Mouse (Mus musculus) lung, embryonic 16.5 days (tissue): Measurements from ENCODE around the gene Anp32e. TPM values are rescaled to one million over a fixed set of nuclear protein-coding genes. Genes with fewer than 3 reads are reported as not detected.
"Not testable (repeated sequence)": the region's sequence is repeated elsewhere in the genome, so short reads cannot be mapped to it uniquely, and the experiment has no call there.

ENCODE experiments used
- ATAC-seq: fragments of 200-750 bp; cut with Nextera tagmentation; 2 replicates; pipeline ENCODE4 v1.8.0; 2017; ENCODE audit warnings: low read depth, mild to moderate bottlenecking, moderate library complexity
- H3K27ac ChIP-seq: fragments of 300-500 bp; sonication (generic); 2 replicates; pipeline ENCODE4 v1.5.1; 2014; ENCODE audit warnings: mild to moderate bottlenecking, control low read depth, low read length
- H3K27me3 ChIP-seq: fragments of 300-500 bp; sonication (generic); 2 replicates; pipeline ENCODE4 v1.6.1; 2014; ENCODE audit warnings: low read depth, low read length, mixed read lengths; ENCODE audit not compliant: control insufficient read depth, insufficient read depth
- H3K36me3 ChIP-seq: fragments of 300-500 bp; sonication (generic); 2 replicates; pipeline ENCODE4 v1.6.1; 2014; ENCODE audit warnings: low read length; ENCODE audit not compliant: control insufficient read depth, insufficient read depth
- H3K4me1 ChIP-seq: fragments of 300-500 bp; sonication (generic); replicated peaks from 2 replicates; pipeline ENCODE4 v1.6.1; 2014; ENCODE audit warnings: low read length, mixed read lengths; ENCODE audit not compliant: control insufficient read depth, insufficient read depth
- H3K4me2 ChIP-seq: fragments of 300-500 bp; sonication (generic); 2 replicates; pipeline ENCODE4 v1.6.1; 2014; ENCODE audit warnings: low read depth, low read length, control low read depth
- H3K4me3 ChIP-seq: fragments of 300-500 bp; sonication (generic); 2 replicates; pipeline ENCODE4 v1.5.1; 2014; ENCODE audit warnings: mild to moderate bottlenecking, low read length, control low read depth
- H3K9ac ChIP-seq: fragments of 300-500 bp; sonication (generic); 2 replicates; pipeline ENCODE4 v1.6.1; 2014; ENCODE audit warnings: low read length, control low read depth
- H3K9me3 ChIP-seq: fragments of 300-500 bp; sonication (generic); 2 replicates; pipeline ENCODE4 v1.6.1; 2016; ENCODE audit warnings: low read length; ENCODE audit not compliant: control insufficient read depth
- WGBS: fragments of 180-500 bp; shearing (Covaris S2); extraction: QIAGEN DNeasy Blood & Tissue Kit; methylation state at CpG from one replicate; pipeline ENCODE4 v1.1.7; 2014; 5-methylcytosine and 5-hydroxymethylcytosine counted together
- polyA plus RNA-seq: library from polyadenylated mRNA; unstranded; fragments of >200 nt; fragmentation: Nextera tagmentation; extraction: Ambion mirVana; gene quantifications from 2 replicates; pipeline ENCODE4 v1.2.1, GENCODE M21; 2015

Gene Anp32e
- polyA plus RNA-seq, 1 experiment from 2014 or later = 230 TPM

DNA sequence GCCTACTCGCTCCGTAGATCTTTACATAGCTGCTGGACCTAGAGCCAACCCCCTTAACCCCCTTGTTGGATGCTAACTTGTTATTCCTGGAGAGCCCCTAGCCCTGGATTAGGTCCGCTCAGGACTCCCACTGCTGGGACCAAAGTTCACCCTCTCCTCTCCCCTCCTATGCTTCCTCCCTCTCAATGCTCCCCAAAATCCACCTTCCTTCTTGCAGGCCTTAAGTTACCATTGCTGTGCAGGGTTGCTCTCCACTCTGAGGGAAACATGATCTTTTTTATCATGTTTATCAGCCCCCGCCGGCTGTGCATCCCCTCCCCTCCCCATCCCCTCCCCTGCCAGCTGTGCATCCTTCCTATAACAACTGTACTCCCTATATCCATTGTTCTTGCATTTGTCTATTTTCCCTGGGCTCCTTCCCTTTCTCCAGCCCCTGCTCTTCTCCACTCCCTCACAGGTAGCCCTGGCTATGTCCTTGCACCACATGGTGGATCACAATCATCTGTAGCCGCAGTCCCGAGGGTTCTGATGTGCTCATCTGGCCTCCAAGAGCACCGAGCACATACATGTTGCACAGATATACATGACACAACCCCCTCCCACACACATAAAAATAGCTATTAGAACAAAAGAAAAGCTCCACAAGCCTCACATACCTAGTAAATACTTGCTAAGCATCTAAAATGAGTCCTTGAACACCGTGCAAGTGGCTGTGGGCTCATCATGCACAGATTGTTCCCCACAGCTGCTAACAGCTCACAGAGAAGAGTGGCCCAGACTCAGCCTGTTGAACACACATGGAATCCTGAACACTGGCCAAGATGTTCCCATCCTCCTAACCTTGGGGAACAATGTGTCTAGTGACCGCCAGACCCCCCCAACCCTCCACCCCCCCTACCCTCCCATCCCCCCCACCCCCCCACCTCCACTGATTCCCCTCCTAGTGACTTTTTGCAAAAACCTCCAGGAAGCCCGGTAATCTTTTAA, 36.7 kb upstream of the Anp32e start:
- 27% methylated on average over 11 of the region's 11 CpGs for WGBS
- peak overlapping the region; percentile 44 for H3K4me3 ChIP-seq
- H3K4me2 ChIP-seq = peak overlapping the region; percentile 60
- peak overlapping the region; percentile 44 for H3K9ac ChIP-seq
- peak overlapping the region; percentile 92 for H3K27ac ChIP-seq
- no peaks in the 10 kb centered on the region for H3K9me3 ChIP-seq
- H3K27me3 ChIP-seq = no peaks in the 10 kb centered on the region
- peaks cover 22% of the 10 kb centered on the region for H3K4me1 ChIP-seq
- no peak for ATAC-seq
- 0 out of 2 replicates have a peak, but pooled peaks cover 2% of the 10 kb centered on the region for H3K36me3 ChIP-seq

DNA sequence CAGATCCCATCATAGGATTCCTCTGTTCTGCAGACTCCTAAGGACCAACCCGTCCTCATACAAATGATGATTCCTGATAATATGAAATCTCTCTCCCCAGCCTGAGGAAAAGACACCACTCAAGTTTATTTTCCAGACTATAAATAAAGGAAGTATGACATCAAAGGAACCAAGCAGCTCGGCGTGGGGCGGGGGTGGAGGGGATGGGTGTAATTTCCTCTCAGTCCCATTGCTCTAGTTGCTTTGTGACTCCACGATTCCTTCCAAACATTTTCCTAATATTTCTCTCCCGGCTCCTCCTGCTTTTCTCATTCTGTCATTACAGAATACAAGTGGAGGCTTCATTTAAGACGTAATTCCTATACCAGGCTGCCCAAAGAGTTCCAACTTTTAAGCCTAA, 35.9 kb upstream of the Anp32e start:
- peak overlapping the region; percentile 60 for H3K4me2 ChIP-seq
- H3K27me3 ChIP-seq = no peaks in the 10 kb centered on the region
- ATAC-seq = peak; percentile 38
- peak overlapping the region; percentile 63 for H3K9ac ChIP-seq
- no peaks in the 10 kb centered on the region for H3K36me3 ChIP-seq
- no peaks in the 10 kb centered on the region for H3K9me3 ChIP-seq
- 13% methylated on average over 7 of the region's 7 CpGs for WGBS
- H3K4me3 ChIP-seq = peak overlapping the region; percentile 61
- peaks cover 22% of the 10 kb centered on the region for H3K4me1 ChIP-seq
- H3K27ac ChIP-seq = peak overlapping the region; percentile 92

DNA sequence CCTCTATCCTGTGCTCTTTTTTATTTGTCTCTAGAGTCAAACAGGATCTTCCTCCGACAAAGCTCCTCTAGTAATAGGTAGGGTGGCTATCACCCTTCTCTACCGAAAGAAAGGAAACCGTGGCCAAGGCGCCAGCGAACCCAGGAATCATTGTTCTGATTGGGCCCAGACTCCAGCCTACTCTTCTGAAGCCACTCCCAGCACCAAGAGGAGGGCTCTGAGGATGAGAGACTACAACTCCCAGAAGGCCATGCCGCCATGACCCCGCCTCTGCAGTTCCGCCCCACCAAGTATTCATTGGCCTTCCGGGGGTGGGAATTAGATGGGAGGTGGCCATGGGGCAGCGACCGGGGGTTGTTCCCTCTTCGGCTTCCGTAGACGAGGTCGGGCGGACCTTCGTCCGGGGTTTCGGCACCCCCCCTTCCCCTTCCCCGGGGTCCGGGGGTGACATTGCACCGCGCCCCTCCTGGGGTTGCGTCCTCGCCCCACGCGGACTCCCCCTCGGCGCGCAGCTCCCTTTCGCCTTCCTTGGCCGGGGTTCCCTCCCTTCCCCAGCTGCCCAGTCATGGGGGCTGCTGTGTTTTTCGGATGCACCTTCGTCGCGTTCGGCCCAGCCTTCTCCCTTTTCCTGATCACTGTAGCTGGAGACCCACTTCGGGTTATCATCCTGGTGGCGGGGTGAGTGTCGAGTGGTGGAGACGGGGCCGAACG, 35.3 kb upstream of the Anp32e start, which contains the start of gene Aph1a:
Aph1a (plus strand) TSS at position 364 of the 711 bp plus-strand sequence.
- H3K9me3 ChIP-seq, H3K27me3 ChIP-seq, H3K36me3 ChIP-seq: not testable (repeated sequence)
- H3K4me1 ChIP-seq = peaks cover 22% of the 10 kb centered on the region
- peak within 1 kb of the TSS; percentile 61 for H3K4me3 ChIP-seq
- peak within 1 kb of the TSS; percentile 79 for H3K9ac ChIP-seq
- H3K4me2 ChIP-seq = peak within 1 kb of the TSS; percentile 78
- peak; percentile 97 for ATAC-seq
- H3K27ac ChIP-seq = peak within 1 kb of the TSS; percentile 92
- 0% methylated on average over 25 of the region's 43 CpGs for WGBS

DNA sequence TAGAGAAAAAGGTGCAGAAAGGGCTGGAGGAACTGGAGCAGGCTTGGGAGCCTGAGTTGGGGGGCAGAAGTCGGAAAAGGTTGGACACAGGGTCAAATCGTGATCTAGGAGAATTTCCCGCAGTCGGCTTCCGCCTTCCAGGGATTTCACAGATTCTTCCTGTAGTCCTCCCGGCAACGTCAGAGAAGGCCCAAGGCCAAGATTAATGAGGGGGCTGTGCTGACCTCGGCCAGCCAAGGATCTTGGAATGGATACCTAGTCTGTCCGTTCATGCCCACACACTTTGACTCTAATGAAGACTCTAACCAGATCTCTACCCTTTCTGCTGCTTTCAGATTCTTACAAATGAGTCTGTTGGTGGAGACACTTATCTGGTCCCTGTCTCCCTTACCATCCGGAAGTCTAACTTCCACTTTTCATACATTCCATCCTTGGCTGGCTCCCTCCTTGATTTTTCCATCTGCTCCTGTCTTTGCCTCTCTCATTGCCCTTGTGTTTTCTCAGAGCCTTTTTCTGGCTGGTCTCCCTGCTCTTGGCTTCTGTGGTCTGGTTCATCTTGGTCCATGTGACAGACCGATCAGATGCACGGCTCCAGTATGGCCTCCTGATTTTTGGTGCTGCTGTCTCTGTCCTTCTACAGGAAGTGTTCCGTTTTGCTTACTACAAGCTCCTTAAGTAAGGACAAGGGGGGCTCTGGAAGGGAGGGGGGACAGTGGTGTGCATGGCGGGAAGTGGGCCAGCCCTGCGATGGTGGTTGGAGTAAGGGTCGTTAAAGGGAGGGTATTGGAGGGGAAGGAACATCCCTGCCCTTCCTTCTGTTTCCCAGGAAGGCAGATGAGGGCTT, 34.5 kb upstream of the Anp32e start:
- H3K4me1 ChIP-seq = peaks cover 22% of the 10 kb centered on the region

DNA sequence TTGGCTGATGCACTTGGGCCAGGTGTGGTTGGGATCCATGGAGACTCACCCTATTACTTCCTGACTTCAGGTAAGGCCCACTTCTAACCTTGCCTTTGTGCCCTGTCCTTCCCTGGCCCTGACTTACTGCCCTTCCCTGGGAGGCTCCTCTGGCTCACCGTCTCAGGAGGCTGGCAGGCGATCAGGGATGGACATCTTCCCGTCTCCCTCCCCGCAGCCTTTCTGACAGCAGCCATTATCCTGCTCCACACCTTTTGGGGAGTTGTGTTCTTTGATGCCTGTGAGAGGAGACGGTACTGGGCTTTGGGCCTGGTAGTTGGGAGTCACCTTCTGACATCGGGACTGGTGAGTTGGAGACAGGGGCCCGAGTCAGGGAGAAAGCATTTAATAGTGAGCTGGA, 33.5 kb upstream of the Anp32e start:
- not testable (repeated sequence) for H3K4me3 ChIP-seq, ATAC-seq, H3K27me3 ChIP-seq, H3K36me3 ChIP-seq, H3K9me3 ChIP-seq, H3K9ac ChIP-seq, H3K27ac ChIP-seq
- Histone ChIP-seq H3K4me1 (peaks cover 22% of the 10 kb centered on the region), H3K4me2 (peak overlapping the region; percentile 22; the same call in 1 of the 2 replicates)
- 76% methylated on average over 7 of the region's 7 CpGs for WGBS

More for the DNA sequence above, 34.5 kb upstream of the Anp32e start:
- Histone ChIP-seq H3K4me2 (peak overlapping the region; percentile 78), H3K36me3 (no peaks in the 10 kb centered on the region), H3K27ac (peak overlapping the region; percentile 91), H3K9ac (peak overlapping the region; percentile 79), H3K4me3 (peak overlapping the region; percentile 61), H3K27me3 (no peaks in the 10 kb centered on the region), H3K9me3 (no peaks in the 10 kb centered on the region)
- ATAC-seq = peak; percentile 17; the same call in 1 of the 2 replicates
- WGBS = 6% methylated on average over 15 of the region's 16 CpGs

DNA sequence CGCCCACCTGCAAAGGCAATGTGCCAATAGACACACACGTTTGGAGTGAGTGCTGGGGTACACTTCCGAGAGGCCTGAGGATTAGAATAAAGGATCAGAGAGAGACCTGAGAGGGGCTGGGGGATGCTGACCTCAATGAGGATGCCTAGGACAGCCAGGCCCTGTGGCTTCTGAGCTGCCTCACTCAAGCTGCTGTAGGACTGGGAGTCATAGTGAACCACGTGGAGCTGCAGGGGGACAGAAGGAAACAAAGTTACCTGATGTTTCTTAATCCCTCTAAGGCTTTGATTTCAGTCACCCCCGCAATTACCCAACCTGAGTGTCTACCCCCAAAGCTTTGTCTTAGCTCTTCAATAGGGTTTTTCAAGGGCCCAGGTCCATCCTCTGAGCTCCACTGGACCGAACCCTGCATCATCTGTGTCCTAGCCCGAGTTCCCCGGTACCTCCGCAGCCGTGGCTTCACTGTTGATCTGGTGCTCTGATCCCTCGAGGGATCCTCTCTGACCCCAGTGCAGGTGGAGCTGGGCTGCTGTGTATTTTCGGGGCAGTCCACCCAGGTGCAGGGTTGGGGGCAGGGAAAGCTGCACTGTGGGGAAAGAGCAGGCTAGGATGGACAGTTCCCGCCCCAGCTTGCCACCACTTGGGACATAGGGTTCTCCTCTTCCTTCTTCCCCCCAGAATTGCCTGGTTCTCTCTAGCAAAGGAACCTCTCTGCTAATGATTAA, 29.1 kb upstream of the Anp32e start:
- Histone ChIP-seq H3K4me3 (no peak overlapping the region), H3K27me3 (peaks cover 7% of the 10 kb centered on the region; the same call in 1 of the 2 replicates), H3K9ac (no peak overlapping the region), H3K36me3 (no peaks in the 10 kb centered on the region), H3K4me1 (peaks cover 19% of the 10 kb centered on the region), H3K9me3 (no peaks in the 10 kb centered on the region), H3K27ac (no peak overlapping the region), H3K4me2 (no peak overlapping the region)
- 75% methylated on average over 13 of the region's 13 CpGs for WGBS
- no peak for ATAC-seq

DNA sequence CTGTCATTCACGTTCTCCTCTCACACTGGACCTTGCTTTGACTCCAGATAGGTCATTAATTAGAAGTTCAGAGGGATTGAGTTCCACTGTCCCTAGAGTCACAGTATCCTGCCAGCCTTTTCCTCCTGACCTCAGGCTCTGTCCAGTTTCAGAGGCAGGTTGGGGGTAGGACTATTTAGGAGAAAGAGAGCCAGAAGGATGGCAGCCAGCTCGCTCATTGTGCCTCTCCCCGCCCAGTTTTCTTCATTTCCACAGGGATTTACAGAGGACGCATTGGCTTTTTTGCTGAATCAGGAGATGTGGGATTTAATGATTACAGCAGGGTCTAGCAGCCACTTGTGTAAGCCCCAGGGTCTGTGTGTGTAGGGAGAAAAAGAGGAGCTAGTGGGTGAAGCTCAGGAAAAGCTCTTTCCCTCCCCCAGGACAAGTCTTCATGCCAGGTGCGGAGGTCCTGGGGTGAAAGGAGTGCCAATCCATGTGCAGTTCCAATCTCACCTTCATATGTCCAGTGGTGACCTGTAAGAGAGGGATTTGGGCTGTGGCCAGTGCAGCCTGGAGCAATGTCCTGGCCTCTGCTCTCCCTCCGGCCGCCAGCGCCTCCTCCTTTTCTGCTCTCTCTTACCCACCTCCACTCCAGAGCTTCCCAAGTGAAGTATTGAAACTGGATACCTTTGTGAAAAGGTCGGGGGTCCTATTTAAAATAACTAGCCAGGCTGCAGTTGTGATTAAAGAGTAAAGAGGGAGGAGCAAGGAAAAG, 27.3 kb upstream of the Anp32e start:
- no peak for ATAC-seq
- Histone ChIP-seq H3K4me2 (no peak overlapping the region), H3K9me3 (no peaks in the 10 kb centered on the region), H3K9ac (no peak overlapping the region), H3K4me3 (no peak overlapping the region), H3K27ac (no peak overlapping the region), H3K27me3 (peaks cover 7% of the 10 kb centered on the region; the same call in 1 of the 2 replicates), H3K4me1 (peaks cover 25% of the 10 kb centered on the region), H3K36me3 (no peaks in the 10 kb centered on the region)
- WGBS = 46% methylated on average over 9 of the region's 9 CpGs

DNA sequence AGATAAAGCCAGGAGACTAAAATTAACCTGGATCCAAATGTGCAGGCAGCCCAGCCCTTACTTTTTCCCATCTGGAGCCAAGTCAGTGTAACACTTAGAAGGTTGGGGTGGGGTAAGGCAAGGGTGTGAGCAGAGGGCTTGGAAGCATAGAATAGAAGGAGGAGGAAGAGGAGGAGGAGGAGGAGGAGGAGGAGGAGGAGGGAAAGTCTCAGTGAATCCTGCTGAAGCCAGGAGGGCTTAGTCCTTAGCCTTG, 26.7 kb upstream of the Anp32e start:
- Histone ChIP-seq H3K27me3 (peaks cover 7% of the 10 kb centered on the region; the same call in 1 of the 2 replicates), H3K4me3 (no peak overlapping the region), H3K9me3 (no peaks in the 10 kb centered on the region), H3K4me1 (peaks cover 25% of the 10 kb centered on the region), H3K27ac (no peak overlapping the region), H3K36me3 (no peaks in the 10 kb centered on the region), H3K4me2 (no peak overlapping the region), H3K9ac (no peak overlapping the region)
- no peak for ATAC-seq
